Mouse (Mus musculus) MEL (cell line): ENCODE measurements around the gene Hoxd11. TPM values are rescaled to one million over a fixed set of nuclear protein-coding genes. Genes with fewer than 3 reads are reported as not detected.
A peak's percentile ranks its signal among the peaks of the same experiment; 100 is the strongest.

ENCODE experiments used
- DNase-seq: peaks from one replicate; pipeline ENCODE4 v3.0.0; 2011; ENCODE audit warnings: low read depth, low spot score
- H3K27ac ChIP-seq: 2 replicates; pipeline ENCODE4 v1.5.1; 2012; ENCODE audit warnings: low read depth, mild to moderate bottlenecking, control low read depth, low read length, moderate library complexity; ENCODE audit not compliant: control insufficient read depth
- H3K27me3 ChIP-seq, 2 experiments: fragments of 150-350 bp in 1 of 2; sonication (generic) in 1 of 2; 2 replicates each; pipeline ENCODE4 v1.6.1; 2012; ENCODE audit warnings: low read length in 2 of 2, mild to moderate bottlenecking in 2 of 2, improper control_type of control experiment in 1 of 2, moderate library complexity in 1 of 2; ENCODE audit not compliant: insufficient read depth in 2 of 2, control insufficient read depth in 1 of 2
- H3K36me3 ChIP-seq, 2 experiments: 2 replicates each; pipeline ENCODE4 v1.6.1; 2012 to 2014; ENCODE audit warnings: low read length in 2 of 2, improper control_type of control experiment in 1 of 2, inconsistent platforms in 1 of 2, mild to moderate bottlenecking in 1 of 2; ENCODE audit not compliant: insufficient read depth in 2 of 2, control insufficient read depth in 1 of 2
- H3K4me1 ChIP-seq, 2 experiments: fragments of 150-350 bp in 1 of 2; sonication (generic) in 1 of 2; 2 replicates each; pipeline ENCODE4 v1.6.1; 2012; ENCODE audit warnings: low read length in 2 of 2, improper control_type of control experiment in 1 of 2, mild to moderate bottlenecking in 1 of 2; ENCODE audit not compliant: insufficient read depth in 2 of 2, control insufficient read depth in 1 of 2
- H3K4me3 ChIP-seq, 2 experiments: fragments of 150-350 bp in 1 of 2; sonication (generic) in 1 of 2; 2 replicates each; pipeline ENCODE4 v1.5.1; 2012; ENCODE audit warnings: low read depth in 2 of 2, low read length in 2 of 2, mild to moderate bottlenecking in 2 of 2, moderate library complexity in 2 of 2, control low read depth in 1 of 2, improper control_type of control experiment in 1 of 2; ENCODE audit not compliant: control insufficient read depth in 1 of 2, insufficient read depth in 1 of 2
- H3K79me2 ChIP-seq: 2 replicates; pipeline ENCODE4 v1.6.1; 2012; ENCODE audit warnings: mild to moderate bottlenecking, low read length, moderate library complexity; ENCODE audit not compliant: control insufficient read depth, poor library complexity, insufficient read depth
- H3K9ac ChIP-seq: 2 replicates; pipeline ENCODE4 v1.6.1; 2012; ENCODE audit warnings: low read depth, mild to moderate bottlenecking, control low read depth, low read length, moderate library complexity; ENCODE audit not compliant: control insufficient read depth, poor library complexity, severe bottlenecking
- H3K9me3 ChIP-seq: fragments of 150-350 bp; sonication (generic); replicated peaks from 2 replicates; pipeline ENCODE4 v1.6.1; 2012; ENCODE audit warnings: mild to moderate bottlenecking, low read length, improper control_type of control experiment, moderate library complexity; ENCODE audit not compliant: insufficient read depth
- CHD1 ChIP-seq: IDR thresholded peaks from 2 replicates; pipeline ENCODE4 v1.6.1; 2012; ENCODE audit warnings: low read depth, mild to moderate bottlenecking, inconsistent platforms, low read length, improper control_type of control experiment
- CHD2 ChIP-seq: IDR thresholded peaks from 2 replicates; pipeline ENCODE4 v1.6.1; 2011; ENCODE audit warnings: low read length, improper control_type of control experiment
- EP300 ChIP-seq, 2 experiments: IDR thresholded peaks; 2 replicates each; pipeline ENCODE4 v1.6.1; 2011; ENCODE audit warnings: improper control_type of control experiment in 2 of 2, low read length in 2 of 2, low read depth in 1 of 2, mild to moderate bottlenecking in 1 of 2
- HCFC1 ChIP-seq: IDR thresholded peaks from 2 replicates; pipeline ENCODE4 v1.6.1; 2012; ENCODE audit warnings: low read depth, mild to moderate bottlenecking, inconsistent platforms, low read length, improper control_type of control experiment, moderate library complexity
- JUND ChIP-seq: IDR thresholded peaks from 2 replicates; pipeline ENCODE4 v1.6.1; 2011; ENCODE audit warnings: low read depth, mild to moderate bottlenecking, improper control_type of control experiment, low read length
- KAT2A ChIP-seq: conservative IDR thresholded peaks from 2 replicates; pipeline ENCODE4 v1.6.1; 2012; ENCODE audit warnings: low read depth, low read length, improper control_type of control experiment, inconsistent platforms
- MYB ChIP-seq: IDR thresholded peaks from 2 replicates; pipeline ENCODE4 v1.6.1; 2011; ENCODE audit warnings: mild to moderate bottlenecking, low read depth, low read length, improper control_type of control experiment
- POLR2A ChIP-seq, 2 experiments: IDR thresholded peaks; 2 replicates each; pipeline ENCODE4 v1.6.1; 2011 to 2012; ENCODE audit warnings: low read length in 2 of 2, mild to moderate bottlenecking in 2 of 2, control low read depth in 1 of 2, improper control_type of control experiment in 1 of 2, low read depth in 1 of 2, moderate library complexity in 1 of 2; ENCODE audit not compliant: control insufficient read depth in 1 of 2, insufficient read depth in 1 of 2, poor library complexity in 1 of 2
- RCOR1 ChIP-seq: IDR thresholded peaks from 2 replicates; pipeline ENCODE4 v1.6.1; 2012; ENCODE audit warnings: low read depth, mild to moderate bottlenecking, inconsistent platforms, low read length, improper control_type of control experiment
- UBTF ChIP-seq: IDR thresholded peaks from 2 replicates; pipeline ENCODE4 v1.6.1; 2012; ENCODE audit warnings: low read depth, mild to moderate bottlenecking, inconsistent platforms, low read length, improper control_type of control experiment, moderate library complexity, borderline replicate concordance; ENCODE audit not compliant: insufficient read depth
- USF1 ChIP-seq: IDR thresholded peaks from 2 replicates; pipeline ENCODE4 v1.6.1; 2014; ENCODE audit warnings: low read depth, mild to moderate bottlenecking, inconsistent platforms, low read length, improper control_type of control experiment, moderate library complexity
- ZKSCAN1 ChIP-seq: IDR thresholded peaks from 2 replicates; pipeline ENCODE4 v1.6.1; 2012; ENCODE audit warnings: low read depth, mild to moderate bottlenecking, inconsistent platforms, low read length, improper control_type of control experiment, moderate library complexity
- ZMIZ1 ChIP-seq: IDR thresholded peaks from 2 replicates; pipeline ENCODE4 v1.6.1; 2012; ENCODE audit warnings: low read depth, mild to moderate bottlenecking, inconsistent platforms, low read length, improper control_type of control experiment, moderate library complexity
- polyA plus RNA-seq, 2 experiments: library from polyadenylated mRNA; stranded (reverse) in 1 of 2; unstranded in 1 of 2; fragments of >175 nt in 1 of 2; fragments of >200 nt in 1 of 2; gene quantifications; 2 replicates each; pipeline versions ENCODE4 v1.2.1 to v1.2.4; 2012; ENCODE audit warnings: low replicate concordance in 2 of 2, low read depth in 1 of 2; ENCODE audit not compliant: insufficient read length in 2 of 2, insufficient read depth in 1 of 2, missing spikeins in 1 of 2
- total RNA-seq: library from RNA; depleted of rRNA; stranded (reverse); fragments of 300-350 nt; gene quantifications from 2 replicates; pipeline ENCODE4 v1.2.3, GENCODE M21; 2012

Gene Hoxd11
- total and polyA plus RNA-seq, 3 experiments = not detected

DNA sequence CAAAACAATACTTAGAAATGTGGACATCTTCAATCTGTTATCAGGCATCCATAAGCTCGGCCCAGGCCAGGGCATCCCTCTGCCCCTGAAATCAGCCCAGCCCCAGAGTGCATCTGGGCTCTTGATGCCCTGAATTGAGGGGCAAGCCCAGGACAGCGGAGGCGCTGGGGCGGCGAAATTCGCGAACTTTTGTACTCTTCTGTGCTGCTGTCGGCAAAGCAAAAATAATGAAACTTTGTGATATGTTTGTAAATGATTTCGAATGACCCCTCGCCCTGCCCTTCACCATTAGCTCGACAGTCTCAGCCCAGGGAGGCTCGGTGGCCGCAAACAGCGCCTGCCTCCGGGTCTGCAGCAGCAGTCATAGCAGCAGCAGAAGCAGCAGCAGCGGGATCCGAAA lies 45.8 kb downstream of the Hoxd11 start:
- H3K4me3 ChIP-seq = no peak overlapping the region
- H3K9me3 ChIP-seq = no peaks in the 10 kb centered on the region
- H3K27ac ChIP-seq = no peak overlapping the region
- DNase-seq = no peak
- H3K4me1 ChIP-seq = no peaks in the 10 kb centered on the region
- H3K9ac ChIP-seq = no peak overlapping the region
- H3K79me2 ChIP-seq = no peaks in the 10 kb centered on the region
- peaks cover 0 to 1% of the 10 kb centered on the region in 2 experiments; a peak in 2 of 4 replicates for H3K27me3 ChIP-seq
- H3K36me3 ChIP-seq = no peaks in the 10 kb centered on the region
- TF ChIP-seq HCFC1 = no peak
- no peak for TF ChIP-seq RCOR1
- no peak for TF ChIP-seq CHD2
- no peak for TF ChIP-seq MYB
- TF ChIP-seq ZMIZ1 = no peak
- no peak for TF ChIP-seq USF1
- no peak for TF ChIP-seq UBTF

DNA sequence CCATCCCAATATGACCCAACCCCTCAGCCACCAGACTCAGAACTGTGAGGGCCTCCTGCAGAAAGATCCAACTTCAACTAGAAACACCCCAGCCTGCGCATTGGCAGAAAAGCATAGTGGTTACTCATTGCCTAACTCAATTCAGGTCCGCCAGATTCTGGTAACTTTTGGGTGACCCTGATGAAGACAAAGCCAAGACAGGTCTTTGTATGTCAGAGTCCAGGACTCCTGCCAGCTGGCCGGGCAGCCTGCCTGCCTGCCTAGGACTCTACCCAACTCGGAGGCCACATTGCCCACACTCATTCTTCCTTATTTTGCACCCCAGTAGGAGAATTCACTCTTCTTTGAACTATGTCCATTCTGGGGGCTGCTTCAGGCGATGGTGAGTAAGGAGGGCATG lies 47.2 kb downstream of the Hoxd11 start, which contains the start of gene Gm28230:
TSS of gene Gm28230 (plus strand) at position 178 of the 400 bp plus-strand sequence.
- Histone ChIP-seq H3K4me3 (no peak within 1 kb of the TSS), H3K4me1 (no peaks in the 10 kb centered on the region)

GRCm38 (mm10) chr2:74726973-74727639 lies 47.7 kb downstream of the Hoxd11 start:
- peaks cover 0 to 2% of the 10 kb centered on the region in 2 experiments; a peak in 3 of 4 replicates for H3K27me3 ChIP-seq
- H3K4me3 ChIP-seq = no peak overlapping the region

More for the DNA sequence above, 47.2 kb downstream of the Hoxd11 start, which contains the start of gene Gm28230:
- H3K27me3 ChIP-seq = peaks cover 0 to 2% of the 10 kb centered on the region in 2 experiments; a peak in 2 of 4 replicates
- H3K27ac ChIP-seq = no peak within 1 kb of the TSS
- H3K79me2 ChIP-seq = no peaks in the 10 kb centered on the region
- no peak within 1 kb of the TSS for H3K9ac ChIP-seq
- no peak for TF ChIP-seq KAT2A
- TF ChIP-seq CHD1 = no peak
- no peak for TF ChIP-seq EP300 (IDR thresholded peaks at IDR 0.05; ENCODE audit: low read depth in 1 of 2, low read length in 2 of 2)
- no peak for TF ChIP-seq JUND
- TF ChIP-seq ZKSCAN1 = no peak
- no peak for TF ChIP-seq HCFC1
- DNase-seq = no peak
- H3K9me3 ChIP-seq = no peaks in the 10 kb centered on the region
- H3K36me3 ChIP-seq = no peaks in the 10 kb centered on the region

More at GRCm38 (mm10) chr2:74726973-74727639, 47.7 kb downstream of the Hoxd11 start:
- no peaks in the 10 kb centered on the region for H3K9me3 ChIP-seq
- H3K79me2 ChIP-seq = no peaks in the 10 kb centered on the region
- TF ChIP-seq POLR2A (IDR thresholded peaks at IDR 0.05; ENCODE audit: control insufficient read depth in 1 of 2, insufficient read depth in 1 of 2, low read depth in 1 of 2, low read length in 2 of 2, poor library complexity in 1 of 2) (no peak), MYB (no peak), USF1 (0 out of 2 replicates have a peak, but pooled peaks have one; percentile 36)
- no peak overlapping the region for H3K9ac ChIP-seq
- no peak for DNase-seq
- no peak overlapping the region for H3K27ac ChIP-seq
- no peaks in the 10 kb centered on the region for H3K36me3 ChIP-seq
- H3K4me1 ChIP-seq = no peaks in the 10 kb centered on the region
